ENCODE assay signal across 8 mouse cellular contexts in the genomic region with DNA sequence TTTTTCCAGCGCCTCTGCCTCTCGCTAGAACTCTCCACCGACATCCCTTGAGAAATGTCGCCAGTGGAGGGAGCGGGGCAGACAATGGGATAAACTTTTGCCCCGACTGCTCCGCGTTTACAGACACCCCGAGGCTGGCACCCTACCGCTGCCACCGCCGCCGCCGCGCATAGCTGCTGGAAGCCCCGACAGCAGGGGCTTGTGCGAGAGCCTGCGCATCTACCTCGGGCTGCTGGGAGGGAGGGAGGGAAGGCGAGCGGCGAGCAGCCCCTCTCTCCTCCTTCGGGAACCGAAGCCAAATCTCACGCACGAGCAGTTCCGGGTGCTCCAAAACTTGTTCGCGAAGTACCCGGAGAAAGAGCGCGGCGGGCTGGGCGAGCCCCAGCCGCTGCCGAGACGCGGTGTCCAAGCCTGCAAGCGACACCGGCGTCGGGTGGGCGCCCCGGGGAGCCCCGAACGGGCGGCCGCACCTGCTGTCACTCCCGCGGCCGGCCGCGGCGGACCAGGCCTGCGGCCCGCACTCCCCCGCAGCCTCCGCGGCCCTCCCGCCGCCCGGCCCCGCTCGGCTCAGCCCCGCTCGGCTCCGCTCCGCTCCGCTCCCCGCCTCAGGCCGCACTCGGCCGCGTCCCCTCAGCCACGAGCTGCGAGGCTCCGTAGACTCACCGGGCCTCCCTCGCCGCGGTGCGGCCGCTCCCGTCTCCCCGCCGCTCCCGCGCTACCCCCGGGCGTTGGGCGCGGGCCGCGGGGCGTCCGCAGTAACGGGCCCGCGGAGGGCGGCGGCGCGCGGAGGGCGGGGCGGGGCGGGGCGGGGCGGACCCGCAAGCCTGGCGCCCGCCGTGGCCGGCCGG. TPM values are rescaled to one million over a fixed set of nuclear protein-coding genes. Genes with fewer than 3 reads are reported as not detected.
DNase-seq lines count a peak whose midpoint lies in the region; ATAC-seq and TF ChIP-seq lines count a peak whose summit lies in the region.

No protein-coding gene starts in this region.

- peak; percentile 15 to 30 for DNase-seq in left cerebral cortex, adult 2 months (ENCODE audit: extremely low spot score in 1 of 2, low spot score in 2 of 2)
- DNase-seq in left cerebral cortex, adult 11 months (ENCODE audit: low spot score), result no peak
- DNase-seq in forebrain, embryonic 14.5 days (ENCODE audit: low spot score), result peak; percentile 76
- DNase-seq in liver, embryonic 13.5 days, result no peak
- peak; percentile 45 for DNase-seq in thymus, postnatal 0 days (ENCODE audit: low spot score)

- no peaks in the 10 kb centered on the region for H3K4me1 ChIP-seq in brown adipose tissue, adult 24 weeks (ENCODE audit: control insufficient read depth, insufficient read depth, insufficient read length, low read length)
- H3K4me1 ChIP-seq in forebrain, embryonic 14.5 days (ENCODE audit: control insufficient read depth, insufficient read depth, low read length), result no peaks in the 10 kb centered on the region
- peaks cover 15% of the 10 kb centered on the region for H3K4me1 ChIP-seq in hindbrain, embryonic 16.5 days (ENCODE audit: control insufficient read depth, insufficient read depth, low read depth, low read length)
- peaks cover 22% of the 10 kb centered on the region for H3K4me1 ChIP-seq in liver, embryonic 13.5 days (replicated peaks)

- no peaks in the 10 kb centered on the region for H3K79me2 ChIP-seq in myocyte (ENCODE audit: control insufficient read depth, insufficient read depth)

- no peak for TF ChIP-seq POLR2A in myocyte (IDR thresholded peaks at IDR 0.05; ENCODE audit: insufficient read length, low read depth)

- H3K4me3 ChIP-seq in left cerebral cortex, adult 2 months, result peak overlapping the region; percentile 71
- peak overlapping the region; percentile 95 for H3K4me3 ChIP-seq in brown adipose tissue, adult 24 weeks (ENCODE audit: insufficient read depth, low read depth, low read length)
- peak overlapping the region; percentile 79 for H3K4me3 ChIP-seq in forebrain, embryonic 14.5 days (ENCODE audit: low read depth, low read length)
- H3K4me3 ChIP-seq in hindbrain, embryonic 16.5 days (ENCODE audit: low read length), result peak overlapping the region; percentile 98
- H3K4me3 ChIP-seq in liver, embryonic 13.5 days (replicated peaks), result peak overlapping the region; percentile 74
- H3K4me3 ChIP-seq in myocyte, result peak overlapping the region; percentile 31

- intact Hi-C loops in left cerebral cortex, adult 2 months (cut with DNase I), result no loop called here

- no peak for TF ChIP-seq CTCF in left cerebral cortex, adult 2 months (IDR thresholded peaks at IDR 0.05)

- WGBS in forebrain, embryonic 14.5 days, result under 1% methylated on average over 85 of the region's 115 CpGs
- WGBS in hindbrain, embryonic 16.5 days, result under 1% methylated on average over 47 of the region's 115 CpGs
- WGBS in liver, embryonic 13.5 days (ENCODE audit: insufficient replicate concordance), result under 1% methylated on average over 88 of the region's 115 CpGs

- H3K9me3 ChIP-seq in forebrain, embryonic 14.5 days (replicated peaks; ENCODE audit: control insufficient read depth, low read length), result no peaks in the 10 kb centered on the region
- no peaks in the 10 kb centered on the region for H3K9me3 ChIP-seq in hindbrain, embryonic 16.5 days (ENCODE audit: control insufficient read depth, low read length)
- no peaks in the 10 kb centered on the region for H3K9me3 ChIP-seq in liver, embryonic 13.5 days (replicated peaks)

- no peak overlapping the region for H3K27ac ChIP-seq in left cerebral cortex, adult 2 months
- H3K27ac ChIP-seq in brown adipose tissue, adult 24 weeks (replicated peaks; ENCODE audit: low read depth, low read length), result no peak overlapping the region
- H3K27ac ChIP-seq in forebrain, embryonic 14.5 days (ENCODE audit: low read depth, low read length), result peak overlapping the region; percentile 84
- H3K27ac ChIP-seq in hindbrain, embryonic 16.5 days (ENCODE audit: low read depth, low read length), result peak overlapping the region; percentile 84
- no peak overlapping the region for H3K27ac ChIP-seq in liver, embryonic 13.5 days

- peak overlapping the region; percentile 55 for H3ac ChIP-seq in myocyte (ENCODE audit: control insufficient read depth, insufficient read length)

- peak overlapping the region; percentile 73 for H3K4me2 ChIP-seq in forebrain, embryonic 14.5 days (ENCODE audit: low read length)
- peak overlapping the region; percentile 87 for H3K4me2 ChIP-seq in hindbrain, embryonic 16.5 days (ENCODE audit: low read length)
- peak overlapping the region; percentile 96 for H3K4me2 ChIP-seq in liver, embryonic 13.5 days
- H3K4me2 ChIP-seq in myocyte (ENCODE audit: low read depth), result peak overlapping the region; percentile 92

- H3K9ac ChIP-seq in forebrain, embryonic 14.5 days (ENCODE audit: low read length), result peak overlapping the region; percentile 81
- H3K9ac ChIP-seq in hindbrain, embryonic 16.5 days (ENCODE audit: low read depth, low read length), result peak overlapping the region; percentile 90
- peak overlapping the region; percentile 80 for H3K9ac ChIP-seq in liver, embryonic 13.5 days

- ATAC-seq in forebrain, embryonic 14.5 days, result peak; percentile 78
- ATAC-seq in hindbrain, embryonic 16.5 days, result peak; percentile 80
- ATAC-seq in liver, embryonic 13.5 days (ENCODE audit: low read depth), result peak; percentile 74

- no peaks in the 10 kb centered on the region for H3K27me3 ChIP-seq in forebrain, embryonic 14.5 days (replicated peaks; ENCODE audit: control insufficient read depth, insufficient read depth, low read length)
- no peaks in the 10 kb centered on the region for H3K27me3 ChIP-seq in hindbrain, embryonic 16.5 days (replicated peaks; ENCODE audit: control insufficient read depth, insufficient read depth, low read length)
- H3K27me3 ChIP-seq in liver, embryonic 13.5 days, result peaks cover 75% of the 10 kb centered on the region
- H3K27me3 ChIP-seq in myocyte (ENCODE audit: control insufficient read depth, insufficient read depth, insufficient read length), result no peaks in the 10 kb centered on the region

- H3K36me3 ChIP-seq in forebrain, embryonic 14.5 days (ENCODE audit: control insufficient read depth, insufficient read depth, low read length), result no peaks in the 10 kb centered on the region
- no peaks in the 10 kb centered on the region for H3K36me3 ChIP-seq in hindbrain, embryonic 16.5 days (ENCODE audit: control insufficient read depth, insufficient read depth, low read length)
- no peaks in the 10 kb centered on the region for H3K36me3 ChIP-seq in liver, embryonic 13.5 days
- H3K36me3 ChIP-seq in myocyte (ENCODE audit: control insufficient read depth, insufficient read depth), result no peaks in the 10 kb centered on the region

TF ChIP-seq in myocyte, 11 proteins besides CTCF, POLR2A, EP300 and RAD21:
- TF ChIP-seq MAX (IDR thresholded peaks at IDR 0.05; ENCODE audit: low read depth) (no peak), REST (IDR thresholded peaks at IDR 0.05; ENCODE audit: insufficient read depth, insufficient read length) (no peak), TCF3 (IDR thresholded peaks at IDR 0.05; ENCODE audit: insufficient read length, low read depth) (no peak), TCF12 (IDR thresholded peaks at IDR 0.05; ENCODE audit: insufficient read depth, poor library complexity, severe bottlenecking) (no peak), SRF (IDR thresholded peaks at IDR 0.05; ENCODE audit: control insufficient read depth, insufficient read length, low read depth) (no peak), CEBPB (IDR thresholded peaks at IDR 0.05; ENCODE audit: insufficient read depth, poor library complexity, severe bottlenecking) (no peak), MYOG (IDR thresholded peaks at IDR 0.05; ENCODE audit: control insufficient read depth in 1 of 3, insufficient read depth in 1 of 3, insufficient read length in 2 of 3, low read depth in 2 of 3) (peak in 1 of 3 experiments; percentile 13), MYOD1 (IDR thresholded peaks at IDR 0.05; ENCODE audit: control insufficient read depth in 1 of 3, insufficient read length in 2 of 3, low read depth in 2 of 3) (peak in 1 of 3 experiments; percentile 51), USF1 (IDR thresholded peaks at IDR 0.05; ENCODE audit: low read depth) (no peak), POLR2AphosphoS2 (IDR thresholded peaks at IDR 0.05; ENCODE audit: insufficient read length, low read depth) (no peak), E2F4 (IDR thresholded peaks at IDR 0.05; ENCODE audit: insufficient read depth) (no peak)
TF ChIP-seq in myocyte: peak in this region for 2.

RNA-seq across cellular contexts. Expression of gene Gkap1, which starts 1.9 kb away (rescaled TPM):
- total RNA-seq in left cerebral cortex, adult 2 months (2021), result 10 to 100 TPM; 16.8 to 20.3 TPM
- 35.4 and 45.5 TPM in 2 replicates for polyA plus RNA-seq in brown adipose tissue, adult 24 weeks (2012; ENCODE audit: insufficient read depth, insufficient read length, missing spikeins)
- polyA plus RNA-seq in forebrain, embryonic 14.5 days (2014; fragmentation: Nextera tagmentation; extraction: Ambion mirVana), result 23.3 and 24.2 TPM in 2 replicates
- 22.1 and 22.8 TPM in 2 replicates for polyA plus RNA-seq in hindbrain, embryonic 16.5 days (2015; fragmentation: Nextera tagmentation; extraction: Ambion mirVana)
- 4.6 and 6.0 TPM in 2 replicates for polyA plus RNA-seq in liver, embryonic 13.5 days (2015; fragmentation: Nextera tagmentation; extraction: Ambion mirVana)
- polyA plus RNA-seq in myocyte (2012; fragmentation: generic; extraction: Trizol), result 12.2 TPM
- 8.7 and 9.4 TPM in 2 replicates for polyA plus RNA-seq in thymus, postnatal 0 days (2015; fragmentation: Nextera tagmentation; extraction: Ambion mirVana)

RNA-seq across cellular contexts. Expression of gene Ubqln1, which starts 58.2 kb away (rescaled TPM):
- 100 to 1,000 TPM; 145 to 146 TPM for total RNA-seq in left cerebral cortex, adult 2 months (2021)
- polyA plus RNA-seq in brown adipose tissue, adult 24 weeks (2012; ENCODE audit: insufficient read depth, insufficient read length, missing spikeins), result 92.7 and 94.0 TPM in 2 replicates
- 95.9 and 108 TPM in 2 replicates for polyA plus RNA-seq in forebrain, embryonic 14.5 days (2014; fragmentation: Nextera tagmentation; extraction: Ambion mirVana)
- polyA plus RNA-seq in hindbrain, embryonic 16.5 days (2015; fragmentation: Nextera tagmentation; extraction: Ambion mirVana), result 129 and 142 TPM in 2 replicates
- 46.0 and 57.4 TPM in 2 replicates for polyA plus RNA-seq in liver, embryonic 13.5 days (2015; fragmentation: Nextera tagmentation; extraction: Ambion mirVana)
- polyA plus RNA-seq in myocyte (2012; fragmentation: generic; extraction: Trizol), result 58.2 TPM
- polyA plus RNA-seq in thymus, postnatal 0 days (2015; fragmentation: Nextera tagmentation; extraction: Ambion mirVana), result 89.4 and 92.3 TPM in 2 replicates

Comparison
In these comparisons a context has a peak if more than half of its experiments do, and no peak if none do; other contexts are left out.
1. DNase-seq: peak in left cerebral cortex, adult 2 months (2 of 2), forebrain, embryonic 14.5 days (single experiment) and thymus, postnatal 0 days (single experiment); none in left cerebral cortex, adult 11 months (single experiment) and liver, embryonic 13.5 days (single experiment).
2. H3K27ac ChIP-seq: peak in forebrain, embryonic 14.5 days (single experiment) and hindbrain, embryonic 16.5 days (single experiment); none in left cerebral cortex, adult 2 months (single experiment), brown adipose tissue, adult 24 weeks (single experiment) and liver, embryonic 13.5 days (single experiment).
3. H3K4me3 ChIP-seq: peak in every context shown above with its lines; median percentile 98 in hindbrain, embryonic 16.5 days; 95 in brown adipose tissue, adult 24 weeks; 79 in forebrain, embryonic 14.5 days; 74 in liver, embryonic 13.5 days; 71 in left cerebral cortex, adult 2 months; 31 in myocyte.
4. Peak in every context shown above with its lines, with median percentiles within 50 percentile points of each other: ATAC-seq, H3K4me2 ChIP-seq and H3K9ac ChIP-seq.